ENCODE assay signal across 27 mouse cellular contexts in the genomic region with DNA sequence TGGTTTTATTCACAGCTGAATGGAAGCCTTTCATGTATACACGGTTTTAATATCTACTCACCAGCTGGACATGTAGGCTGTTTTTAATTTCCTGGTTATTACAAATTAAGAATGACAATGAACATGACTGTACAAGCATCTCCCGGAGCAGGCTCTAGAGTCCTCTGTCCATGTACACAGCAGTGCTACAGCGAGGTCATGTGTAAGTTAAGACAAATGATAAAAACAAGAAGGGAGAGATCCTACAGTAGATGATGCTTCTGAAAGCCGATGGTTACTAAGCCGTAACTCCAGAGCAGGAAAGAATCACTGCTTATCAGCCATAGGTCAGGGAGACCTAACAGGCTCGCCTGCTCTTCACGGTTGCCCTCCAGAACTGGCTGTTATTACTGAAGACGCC. TPM values are rescaled to one million over a fixed set of nuclear protein-coding genes. Genes with fewer than 3 reads are reported as not detected.
DNase-seq lines count a peak whose midpoint lies in the region; ATAC-seq lines count a peak whose summit lies in the region.
"Had no signal": no experiment of that assay in that cellular context is flagged by ENCODE, and none has a peak within 500 bp of the region (broad histone marks: within the 10 kb centered on the region; RNA-seq: fewer than 3 reads in every experiment).

No protein-coding gene starts in this region.

- H3K9me3 ChIP-seq in heart, embryonic 13.5 days: no peaks in the 10 kb centered on the region
- no peaks in the 10 kb centered on the region for H3K9me3 ChIP-seq in midbrain, embryonic 11.5 days (ENCODE audit: control insufficient read depth, low read length)
- no peaks in the 10 kb centered on the region for H3K9me3 ChIP-seq in midbrain, embryonic 14.5 days (ENCODE audit: control insufficient read depth, low read length)
- H3K9me3 ChIP-seq: embryonic facial prominence, embryonic 10.5 days; embryonic facial prominence, embryonic 13.5 days; forebrain, embryonic 12.5 days; forebrain, embryonic 15.5 days; hindbrain, embryonic 12.5 days had no signal

- peaks cover 54% of the 10 kb centered on the region for H3K36me3 ChIP-seq in heart, embryonic 13.5 days
- peaks cover 13% of the 10 kb centered on the region; the same call in 1 of the 2 replicates for H3K36me3 ChIP-seq in midbrain, embryonic 11.5 days (ENCODE audit: control insufficient read depth, insufficient read depth, low read length)
- H3K36me3 ChIP-seq in midbrain, embryonic 14.5 days (ENCODE audit: control insufficient read depth, insufficient read depth, low read length): peaks cover 31% of the 10 kb centered on the region

- DNase-seq in heart, adult 18-20 months: no peak
- DNase-seq in midbrain, embryonic 11.5 days (ENCODE audit: low spot score, missing footprints): peak; percentile 68
- DNase-seq in midbrain, embryonic 14.5 days: no peak
- peak; percentile 74 for DNase-seq in MN1 (ENCODE audit: low spot score)
- no peak for DNase-seq in gastrocnemius, postnatal 14 days
- DNase-seq: adrenal gland, adult 2 months; adrenal gland, postnatal 14 days; B cell, adult 2 months; cerebellum, adult 11 months; cerebellum, adult 2 months; cerebellum, postnatal 10 days; cerebellum, postnatal 36 days; embryo, embryonic 11 days; gastrocnemius, postnatal 36 days had no signal

- H3K27me3 ChIP-seq in heart, embryonic 13.5 days (replicated peaks): no peaks in the 10 kb centered on the region
- H3K27me3 ChIP-seq in midbrain, embryonic 11.5 days (ENCODE audit: control insufficient read depth, insufficient read depth, low read length): no peaks in the 10 kb centered on the region
- no peaks in the 10 kb centered on the region for H3K27me3 ChIP-seq in midbrain, embryonic 14.5 days (ENCODE audit: control insufficient read depth, insufficient read depth, low read length)
- H3K27me3 ChIP-seq: CH12.LX; embryonic facial prominence, embryonic 13.5 days; forebrain, embryonic 12.5 days; forebrain, embryonic 15.5 days; hindbrain, embryonic 12.5 days had no signal

- 0 out of 2 replicates have a peak overlapping the region, but pooled peaks have one; percentile 37 for H3K9ac ChIP-seq in heart, embryonic 13.5 days
- no peak overlapping the region for H3K9ac ChIP-seq in midbrain, embryonic 11.5 days (ENCODE audit: low read length)
- no peak overlapping the region for H3K9ac ChIP-seq in midbrain, embryonic 14.5 days (replicated peaks; ENCODE audit: low read length)
- H3K9ac ChIP-seq: forebrain, embryonic 12.5 days; forebrain, embryonic 15.5 days; hindbrain, embryonic 12.5 days had no signal

- intact Hi-C loops in gastrocnemius, postnatal 14 days (cut with DNase I; ENCODE audit: low total_unique reads): loop anchor here (10.0 kb wide), 1 partner anchor 89 kb away; the partner anchor contains the start of gene Zfp868

- H3K4me3 ChIP-seq in heart, embryonic 13.5 days: no peak overlapping the region
- H3K4me3 ChIP-seq in midbrain, embryonic 11.5 days (ENCODE audit: low read depth, low read length): no peak overlapping the region
- H3K4me3 ChIP-seq in midbrain, embryonic 14.5 days (replicated peaks; ENCODE audit: low read depth, low read length): no peak overlapping the region
- H3K4me3 ChIP-seq: embryonic facial prominence, embryonic 10.5 days; embryonic facial prominence, embryonic 13.5 days; erythroblast, embryonic 14.5 days; forebrain, embryonic 12.5 days; forebrain, embryonic 15.5 days; hindbrain, embryonic 12.5 days had no signal

- WGBS in heart, embryonic 13.5 days: 77% methylated on average over 8 of the region's 8 CpGs
- 93% methylated on average over 8 of the region's 8 CpGs for WGBS in midbrain, embryonic 11.5 days
- WGBS in midbrain, embryonic 14.5 days: 95% methylated on average over 8 of the region's 8 CpGs

- no peak overlapping the region for H3K4me2 ChIP-seq in heart, embryonic 13.5 days
- H3K4me2 ChIP-seq in midbrain, embryonic 11.5 days: no peak overlapping the region
- no peak overlapping the region for H3K4me2 ChIP-seq in midbrain, embryonic 14.5 days (ENCODE audit: low read length)
- H3K4me2 ChIP-seq: embryonic facial prominence, embryonic 13.5 days; forebrain, embryonic 12.5 days; forebrain, embryonic 15.5 days; hindbrain, embryonic 12.5 days had no signal

- peaks cover 28% of the 10 kb centered on the region for H3K4me1 ChIP-seq in heart, embryonic 13.5 days
- peaks cover 6% of the 10 kb centered on the region for H3K4me1 ChIP-seq in midbrain, embryonic 11.5 days (ENCODE audit: control insufficient read depth, insufficient read depth, low read length)
- peaks cover 12% of the 10 kb centered on the region for H3K4me1 ChIP-seq in midbrain, embryonic 14.5 days (ENCODE audit: control insufficient read depth, insufficient read depth, low read length)

- no peak for ATAC-seq in heart, embryonic 13.5 days (ENCODE audit: extremely low read depth, insufficient number of reproducible peaks, low FRiP score, low TSS enrichment)
- no peak for ATAC-seq in midbrain, embryonic 11.5 days (ENCODE audit: low FRiP score)
- ATAC-seq in midbrain, embryonic 14.5 days (ENCODE audit: low FRiP score, low TSS enrichment): no peak
- ATAC-seq: forebrain, embryonic 15.5 days; hindbrain, embryonic 16.5 days; inflammation-experienced regulatory T-cells, adult 6 months; intestine, embryonic 16.5 days had no signal

- no peak overlapping the region for H3K27ac ChIP-seq in heart, embryonic 13.5 days (replicated peaks)
- H3K27ac ChIP-seq in midbrain, embryonic 11.5 days (ENCODE audit: low read depth, low read length): no peak overlapping the region
- H3K27ac ChIP-seq in midbrain, embryonic 14.5 days (replicated peaks; ENCODE audit: low read depth, low read length): no peak overlapping the region
- H3K27ac ChIP-seq: embryonic facial prominence, embryonic 10.5 days; embryonic facial prominence, embryonic 13.5 days; forebrain, embryonic 12.5 days; forebrain, embryonic 15.5 days; hindbrain, embryonic 12.5 days had no signal

RNA-seq across cellular contexts. Expression of gene Zfp869, which starts 3.0 kb away (rescaled TPM):
- 16.6 and 18.0 TPM in 2 replicates for polyA plus RNA-seq in heart, embryonic 13.5 days (2015; fragmentation: Nextera tagmentation; extraction: Ambion mirVana)
- total RNA-seq in heart, adult 18-20 months (2021): 10 to 100 TPM; 13.3 to 16.4 TPM
- 34.9 and 38.6 TPM in 2 replicates for polyA plus RNA-seq in midbrain, embryonic 11.5 days (2014; fragmentation: Nextera tagmentation; extraction: Ambion mirVana)
- 23.4 and 31.7 TPM in 2 replicates for polyA plus RNA-seq in midbrain, embryonic 14.5 days (2014; fragmentation: Nextera tagmentation; extraction: Ambion mirVana)
- 1 to 10 TPM; 8.7 to 9.0 TPM for total RNA-seq in gastrocnemius, postnatal 14 days (2021)

RNA-seq across cellular contexts. Expression of gene Zfp963, which starts 36.3 kb away (rescaled TPM):
- polyA plus RNA-seq in heart, embryonic 13.5 days (2015; fragmentation: Nextera tagmentation; extraction: Ambion mirVana): 3.2 and 4.0 TPM in 2 replicates
- total RNA-seq in heart, adult 18-20 months (2021): 1 to 10 TPM; 2.9 to 3.0 TPM
- 6.7 and 7.0 TPM in 2 replicates for polyA plus RNA-seq in midbrain, embryonic 11.5 days (2014; fragmentation: Nextera tagmentation; extraction: Ambion mirVana)
- polyA plus RNA-seq in midbrain, embryonic 14.5 days (2014; fragmentation: Nextera tagmentation; extraction: Ambion mirVana): 9.6 and 10.6 TPM in 2 replicates
- total RNA-seq in gastrocnemius, postnatal 14 days (2021): 1 to 10 TPM; 2.6 to 3.0 TPM

RNA-seq across cellular contexts. Expression of gene Zfp964, which starts 59.2 kb away (rescaled TPM):
- polyA plus RNA-seq in heart, embryonic 13.5 days (2015; fragmentation: Nextera tagmentation; extraction: Ambion mirVana): 1.3 and 1.4 TPM in 2 replicates
- total RNA-seq in heart, adult 18-20 months (2021): 1 to 10 TPM; 1.2 to 1.4 TPM
- polyA plus RNA-seq in midbrain, embryonic 11.5 days (2014; fragmentation: Nextera tagmentation; extraction: Ambion mirVana): 2.4 and 3.0 TPM in 2 replicates
- polyA plus RNA-seq in midbrain, embryonic 14.5 days (2014; fragmentation: Nextera tagmentation; extraction: Ambion mirVana): 1.6 and 1.9 TPM in 2 replicates
- under 1 TPM; 0.60 to 0.84 TPM for total RNA-seq in gastrocnemius, postnatal 14 days (2021)
- total RNA-seq: granulocyte monocyte progenitor cell, adult 5-6 weeks had no signal
- polyA plus RNA-seq: erythroblast, embryonic 14.5 days; G1E had no signal

Comparison
In these comparisons a context has a peak if more than half of its experiments do, and no peak if none do; other contexts are left out.
1. DNase-seq: peak in midbrain, embryonic 11.5 days (single experiment) and MN1 (single experiment); none in heart, adult 18-20 months (0 of 2), midbrain, embryonic 14.5 days (single experiment) and gastrocnemius, postnatal 14 days (single experiment).